Mouse (Mus musculus): ENCODE results near the gene Ptpn7.
"Not testable (repeated sequence)": the region's sequence is repeated elsewhere in the genome, so short reads cannot be mapped to it uniquely, and the experiment has no call there.

- not testable (repeated sequence) for TF ChIP-seq POLR2A (IDR thresholded peaks at IDR 0.05; ENCODE audit: low read depth, low read length); CTCF (conservative IDR thresholded peaks at IDR 0.05; ENCODE audit: insufficient read depth, insufficient read length, low read depth, low read length)
These were observed 61.8 kb downstream of the Ptpn7 start for GRCm38 (mm10) chr1:135194335-135194734.
